Mouse (Mus musculus): ENCODE measurements around the gene Aoc1. TPM values are rescaled to one million over a fixed set of nuclear protein-coding genes. Genes with fewer than 3 reads are reported as not detected.

Gene Aoc1
- polyA plus RNA-seq, 1 experiment from 2014 or later, result 4.9 TPM

GRCm38 (mm10) chr6:48906371-48906770 is 33.7 kb downstream of the Aoc1 start:
- WGBS, result 95% methylated on average over 14 of the region's 14 CpGs
- DNase-seq (ENCODE audit: low spot score), result no peak

DNA sequence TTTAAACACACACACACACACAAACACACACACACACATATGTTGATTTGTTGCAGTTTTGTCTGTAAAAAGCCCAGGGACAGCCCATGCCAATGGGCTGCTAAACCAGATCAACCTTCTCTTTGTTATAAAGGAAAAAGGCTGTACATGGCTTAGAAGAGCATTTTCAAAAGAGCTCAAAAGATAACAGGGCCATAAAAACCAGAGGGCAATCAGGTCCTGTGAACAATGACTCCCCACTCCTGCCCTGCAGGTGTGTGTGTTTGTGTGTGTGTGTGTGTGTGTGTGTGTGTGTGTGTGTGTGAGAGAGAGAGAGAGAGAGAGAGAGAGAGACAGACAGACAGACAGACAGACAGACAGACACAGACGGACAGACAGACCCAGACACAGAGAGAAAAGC is 36.5 kb downstream of the Aoc1 start:
- WGBS, result 63% methylated on average over 1 of the region's 1 CpGs
- TF ChIP-seq CTCF (IDR thresholded peaks at IDR 0.05), result no peak
- no peak for TF ChIP-seq EP300 (IDR thresholded peaks at IDR 0.05)
- no peak overlapping the region for H3K4me2 ChIP-seq (replicated peaks; ENCODE audit: low read depth, low read length)

More at GRCm38 (mm10) chr6:48906371-48906770, 33.7 kb downstream of the Aoc1 start:
- ATAC-seq, result no peak
- Histone ChIP-seq H3K4me3 (ENCODE audit: low read depth, low read length) (no peak overlapping the region), H3K4me1 (ENCODE audit: insufficient read depth, low read depth, low read length) (no peaks in the 10 kb centered on the region), H3K4me2 (replicated peaks; ENCODE audit: low read depth, low read length) (no peak overlapping the region), H3K27me3 (replicated peaks; ENCODE audit: insufficient read depth, low read length) (no peaks in the 10 kb centered on the region), H3K36me3 (ENCODE audit: insufficient read depth, low read length) (no peaks in the 10 kb centered on the region), H3K27ac (ENCODE audit: low read length) (no peak overlapping the region), H3K9me3 (ENCODE audit: low read length) (no peaks in the 10 kb centered on the region), H3K9ac (replicated peaks; ENCODE audit: low read depth) (no peak overlapping the region)
- TF ChIP-seq EP300 (IDR thresholded peaks at IDR 0.05), result no peak
- TF ChIP-seq CTCF (IDR thresholded peaks at IDR 0.05), result no peak

GRCm38 (mm10) chr6:48912033-48912432 is 39.3 kb downstream of the Aoc1 start:
- no peak overlapping the region for H3K4me3 ChIP-seq (ENCODE audit: low read depth, low read length)
- no peak overlapping the region for H3K27ac ChIP-seq (ENCODE audit: low read length)
- H3K36me3 ChIP-seq (ENCODE audit: insufficient read depth, low read length), result no peaks in the 10 kb centered on the region
- TF ChIP-seq EP300 (IDR thresholded peaks at IDR 0.05), result no peak
- peak; percentile 65 for TF ChIP-seq CTCF (IDR thresholded peaks at IDR 0.05)
- no peaks in the 10 kb centered on the region for H3K27me3 ChIP-seq (replicated peaks; ENCODE audit: insufficient read depth, low read length)
- no peaks in the 10 kb centered on the region for H3K4me1 ChIP-seq (ENCODE audit: insufficient read depth, low read depth, low read length)
- DNase-seq (ENCODE audit: low spot score), result peak; percentile 28
- ATAC-seq, result no peak
- no peak overlapping the region for H3K4me2 ChIP-seq (replicated peaks; ENCODE audit: low read depth, low read length)
- no peaks in the 10 kb centered on the region for H3K9me3 ChIP-seq (ENCODE audit: low read length)
- no peak overlapping the region for H3K9ac ChIP-seq (replicated peaks; ENCODE audit: low read depth)
- 24% methylated on average over 3 of the region's 3 CpGs for WGBS

More for the DNA sequence above, 36.5 kb downstream of the Aoc1 start:
- no peaks in the 10 kb centered on the region for H3K27me3 ChIP-seq (replicated peaks; ENCODE audit: insufficient read depth, low read length)
- H3K9me3 ChIP-seq (ENCODE audit: low read length), result no peaks in the 10 kb centered on the region
- no peaks in the 10 kb centered on the region for H3K36me3 ChIP-seq (ENCODE audit: insufficient read depth, low read length)
- no peak overlapping the region for H3K27ac ChIP-seq (ENCODE audit: low read length)
- no peak overlapping the region for H3K4me3 ChIP-seq (ENCODE audit: low read depth, low read length)
- no peak overlapping the region for H3K9ac ChIP-seq (replicated peaks; ENCODE audit: low read depth)
- H3K4me1 ChIP-seq (ENCODE audit: insufficient read depth, low read depth, low read length), result no peaks in the 10 kb centered on the region
- DNase-seq (ENCODE audit: low spot score), result no peak
- ATAC-seq, result no peak

DNA sequence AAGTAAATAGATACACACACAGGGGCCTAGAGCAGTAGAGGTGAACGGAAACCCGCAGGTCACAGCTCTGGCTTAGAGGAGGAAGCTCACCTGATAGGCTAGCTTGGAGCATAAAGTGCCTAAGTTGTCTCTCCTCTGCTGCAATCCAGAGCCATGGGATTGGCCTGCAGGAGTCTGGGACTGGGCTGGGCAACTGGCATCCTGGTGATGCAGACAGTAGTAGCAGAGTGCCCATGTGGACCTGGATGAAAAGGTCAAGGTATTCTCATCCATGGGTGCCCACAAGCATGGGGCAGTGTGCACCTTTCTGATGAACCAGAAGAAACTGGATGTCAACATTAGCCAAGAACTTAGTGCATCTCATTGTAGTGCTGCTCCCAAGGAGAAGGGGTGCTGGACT is 40.9 kb downstream of the Aoc1 start:
- Histone ChIP-seq H3K36me3 (ENCODE audit: insufficient read depth, low read length) (no peaks in the 10 kb centered on the region), H3K9ac (replicated peaks; ENCODE audit: low read depth) (no peak overlapping the region), H3K4me2 (replicated peaks; ENCODE audit: low read depth, low read length) (no peak overlapping the region), H3K9me3 (ENCODE audit: low read length) (no peaks in the 10 kb centered on the region), H3K4me3 (ENCODE audit: low read depth, low read length) (no peak overlapping the region), H3K4me1 (ENCODE audit: insufficient read depth, low read depth, low read length) (no peaks in the 10 kb centered on the region), H3K27me3 (replicated peaks; ENCODE audit: insufficient read depth, low read length) (no peaks in the 10 kb centered on the region), H3K27ac (ENCODE audit: low read length) (no peak overlapping the region)
- 96% methylated on average over 2 of the region's 2 CpGs for WGBS
- DNase-seq (ENCODE audit: low spot score) (no peak), ATAC-seq (no peak)
- no peak for TF ChIP-seq CTCF (IDR thresholded peaks at IDR 0.05)
- TF ChIP-seq EP300 (IDR thresholded peaks at IDR 0.05), result no peak

GRCm38 (mm10) chr6:48929595-48929994 is 56.9 kb downstream of the Aoc1 start, which contains the start of gene 1600015I10Rik:
Gene 1600015I10Rik (plus strand): TSS chr6:48929895.
- TF ChIP-seq CTCF (IDR thresholded peaks at IDR 0.05), result no peak
- no peak for TF ChIP-seq EP300 (IDR thresholded peaks at IDR 0.05)
- no peak within 1 kb of the TSS for H3K27ac ChIP-seq (ENCODE audit: low read length)
- 85% methylated on average over 5 of the region's 5 CpGs for WGBS
- no peaks in the 10 kb centered on the region for H3K36me3 ChIP-seq (ENCODE audit: insufficient read depth, low read length)
- H3K4me3 ChIP-seq (ENCODE audit: low read depth, low read length), result no peak within 1 kb of the TSS
- H3K9me3 ChIP-seq (ENCODE audit: low read length), result no peaks in the 10 kb centered on the region
- DNase-seq (ENCODE audit: low spot score), result no peak
- H3K9ac ChIP-seq (replicated peaks; ENCODE audit: low read depth), result no peak within 1 kb of the TSS
- H3K27me3 ChIP-seq (replicated peaks; ENCODE audit: insufficient read depth, low read length), result no peaks in the 10 kb centered on the region
- ATAC-seq, result no peak
- H3K4me1 ChIP-seq (ENCODE audit: insufficient read depth, low read depth, low read length), result no peaks in the 10 kb centered on the region
- H3K4me2 ChIP-seq (replicated peaks; ENCODE audit: low read depth, low read length), result no peak within 1 kb of the TSS

DNA sequence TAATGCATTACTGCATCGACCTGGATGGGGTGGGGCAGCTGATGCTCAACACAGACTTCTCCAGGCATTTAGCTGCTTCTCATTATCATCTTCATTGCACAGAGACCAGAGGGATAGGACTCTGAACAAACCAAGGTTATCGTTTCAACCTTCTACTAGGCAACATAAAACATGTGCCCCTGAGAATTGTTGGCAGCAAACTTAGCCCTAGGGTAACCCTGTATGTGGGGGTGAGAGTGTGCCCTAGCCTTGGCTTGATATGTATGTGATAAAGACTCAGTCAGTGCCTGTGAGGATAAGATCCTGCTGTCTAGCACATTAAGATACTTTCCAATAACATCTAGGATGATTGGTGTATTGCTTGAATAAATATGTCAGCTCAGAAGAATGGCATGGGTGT is 76.9 kb downstream of the Aoc1 start:
- H3K9ac ChIP-seq (replicated peaks; ENCODE audit: low read depth), result no peak overlapping the region
- DNase-seq (ENCODE audit: low spot score), result no peak
- 77% methylated on average over 2 of the region's 2 CpGs for WGBS
- no peak for ATAC-seq
- H3K9me3 ChIP-seq (ENCODE audit: low read length), result no peaks in the 10 kb centered on the region
- H3K27me3 ChIP-seq (replicated peaks; ENCODE audit: insufficient read depth, low read length), result no peaks in the 10 kb centered on the region
- no peaks in the 10 kb centered on the region for H3K36me3 ChIP-seq (ENCODE audit: insufficient read depth, low read length)
- H3K4me2 ChIP-seq (replicated peaks; ENCODE audit: low read depth, low read length), result no peak overlapping the region
- H3K4me1 ChIP-seq (ENCODE audit: insufficient read depth, low read depth, low read length), result no peaks in the 10 kb centered on the region
- H3K27ac ChIP-seq (ENCODE audit: low read length), result no peak overlapping the region
- no peak overlapping the region for H3K4me3 ChIP-seq (ENCODE audit: low read depth, low read length)
- no peak for TF ChIP-seq EP300 (IDR thresholded peaks at IDR 0.05)
- no peak for TF ChIP-seq CTCF (IDR thresholded peaks at IDR 0.05)

DNA sequence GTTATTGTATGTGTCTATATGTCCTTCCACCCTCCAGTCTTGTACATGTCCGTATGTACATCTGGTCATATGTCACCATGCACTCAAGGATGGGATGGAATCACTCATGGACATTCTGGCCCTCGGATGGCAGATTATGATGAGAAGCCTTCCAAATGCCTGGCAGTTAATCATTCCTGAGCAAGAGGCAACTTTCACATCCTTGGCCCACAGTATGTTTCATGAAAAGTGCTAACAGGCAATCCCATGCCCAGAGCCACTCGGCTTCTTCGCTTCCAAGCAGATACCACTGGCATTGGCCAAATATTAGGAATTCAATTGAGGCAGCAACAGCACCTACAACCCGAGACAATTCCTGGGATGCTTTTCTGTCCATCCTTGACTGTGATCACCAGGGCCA is 78.0 kb downstream of the Aoc1 start:
- Histone ChIP-seq H3K4me2 (replicated peaks; ENCODE audit: low read depth, low read length) (no peak overlapping the region), H3K4me1 (ENCODE audit: insufficient read depth, low read depth, low read length) (no peaks in the 10 kb centered on the region), H3K27ac (ENCODE audit: low read length) (no peak overlapping the region), H3K9me3 (ENCODE audit: low read length) (no peaks in the 10 kb centered on the region), H3K9ac (replicated peaks; ENCODE audit: low read depth) (no peak overlapping the region), H3K27me3 (replicated peaks; ENCODE audit: insufficient read depth, low read length) (no peaks in the 10 kb centered on the region), H3K36me3 (ENCODE audit: insufficient read depth, low read length) (no peaks in the 10 kb centered on the region), H3K4me3 (ENCODE audit: low read depth, low read length) (no peak overlapping the region)
- no peak for TF ChIP-seq CTCF (IDR thresholded peaks at IDR 0.05)
- no peak for TF ChIP-seq EP300 (IDR thresholded peaks at IDR 0.05)
- DNase-seq (ENCODE audit: low spot score) (no peak), ATAC-seq (no peak)
- WGBS, result 84% methylated on average over 5 of the region's 5 CpGs

Data from lung, postnatal 0 days (tissue).